Mouse (Mus musculus) kidney, adult 2 months (tissue): ENCODE data around the gene Gm6370. TPM values are rescaled to one million over a fixed set of nuclear protein-coding genes. Genes with fewer than 3 reads are reported as not detected.
"Not testable (repeated sequence)": the region's sequence is repeated elsewhere in the genome, so short reads cannot be mapped to it uniquely, and the experiment has no call there.

Experiments used
- DNase-seq: peaks from one replicate; pipeline ENCODE4 v3.0.0; 2021
- H3K27ac ChIP-seq: fragments of 200-500 bp; 2 replicates; pipeline ENCODE4 v1.5.1; 2012; ENCODE audit warnings: low read depth, low read length, control low read depth, inconsistent platforms; ENCODE audit not compliant: insufficient read depth
- H3K27me3 ChIP-seq: fragments of 200-500 bp; replicated peaks from 2 replicates; pipeline ENCODE4 v1.6.1; 2012; ENCODE audit warnings: mild to moderate bottlenecking, moderate library complexity, low read length, inconsistent platforms; ENCODE audit not compliant: control insufficient read depth, insufficient read depth
- H3K36me3 ChIP-seq: fragments of 200-500 bp; 2 replicates; pipeline ENCODE4 v1.6.1; 2012; ENCODE audit warnings: mild to moderate bottlenecking, moderate library complexity, low read length, inconsistent platforms; ENCODE audit not compliant: control insufficient read depth, insufficient read depth
- H3K4me1 ChIP-seq: fragments of 200-500 bp; 2 replicates; pipeline ENCODE4 v1.6.1; 2011; ENCODE audit warnings: low read length; ENCODE audit not compliant: control insufficient read depth, insufficient read depth
- H3K4me3 ChIP-seq: fragments of 200-500 bp; 2 replicates; pipeline ENCODE4 v1.5.1; 2011; ENCODE audit warnings: mild to moderate bottlenecking, low read depth, low read length, control low read depth; ENCODE audit not compliant: insufficient read depth
- CTCF ChIP-seq: fragments of 200-500 bp; conservative IDR thresholded peaks from 2 replicates; pipeline ENCODE4 v1.5.1; 2011; ENCODE audit warnings: low read depth, mild to moderate bottlenecking, control low read depth, low read length, moderate library complexity, mixed read lengths; ENCODE audit not compliant: insufficient read depth, insufficient read length
- POLR2A ChIP-seq: fragments of 200-500 bp; IDR thresholded peaks from one replicate; pipeline ENCODE4 v1.6.1; 2011; ENCODE audit warnings: low read depth, low read length, control low read depth
- WGBS: fragments of 180-500 bp; shearing (Covaris S2); methylation state at CpG from one replicate; pipeline ENCODE4 v1.1.7; 2018; 5-methylcytosine and 5-hydroxymethylcytosine counted together
- polyA plus RNA-seq: library from polyadenylated mRNA; depleted of rRNA; stranded (reverse); fragments of >200 nt; gene quantifications from 2 replicates; pipeline ENCODE4 v1.2.3, GENCODE M21; 2012

Gene Gm6370
- polyA plus RNA-seq, 1 experiment, result not detected

- Histone ChIP-seq H3K27me3 (no peaks in the 10 kb centered on the region), H3K4me3 (no peak overlapping the region), H3K27ac (no peak overlapping the region), H3K36me3 (no peaks in the 10 kb centered on the region), H3K4me1 (no peaks in the 10 kb centered on the region)
- DNase-seq, result no peak
- no peak for TF ChIP-seq CTCF
- TF ChIP-seq POLR2A, result no peak
- WGBS, result 81% methylated on average over 9 of the region's 9 CpGs
These were observed 22.9 kb upstream of the Gm6370 start for GRCm38 (mm10) chr5:146468311-146468710.

DNA sequence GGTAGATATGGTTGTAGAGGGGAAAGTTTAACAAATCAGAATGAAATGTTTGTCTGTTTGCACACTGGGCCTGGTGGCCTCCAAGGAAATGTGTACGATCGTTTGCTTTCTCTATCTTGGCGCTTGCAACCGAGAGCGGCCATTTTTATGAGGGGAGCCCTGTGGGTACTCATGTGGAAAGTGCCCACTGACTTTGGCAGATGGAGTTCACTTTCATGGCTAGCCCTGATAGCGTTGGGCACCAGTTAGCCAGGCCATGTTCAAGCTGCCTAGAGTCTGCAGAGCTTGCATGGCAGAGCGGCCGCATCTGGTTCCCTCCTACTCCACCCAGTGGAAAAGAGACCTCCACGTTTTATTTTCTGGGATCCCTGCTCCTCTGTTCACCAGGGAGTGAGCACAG lies 20.3 kb upstream of the Gm6370 start:
- WGBS, result 74% methylated on average over 9 of the region's 9 CpGs
- Histone ChIP-seq H3K27ac (peak overlapping the region; percentile 12; the same call in 1 of the 2 replicates), H3K4me1 (no peaks in the 10 kb centered on the region), H3K27me3 (no peaks in the 10 kb centered on the region), H3K36me3 (no peaks in the 10 kb centered on the region), H3K4me3 (no peak overlapping the region)
- TF ChIP-seq CTCF, result no peak
- no peak for TF ChIP-seq POLR2A
- DNase-seq, result no peak

DNA sequence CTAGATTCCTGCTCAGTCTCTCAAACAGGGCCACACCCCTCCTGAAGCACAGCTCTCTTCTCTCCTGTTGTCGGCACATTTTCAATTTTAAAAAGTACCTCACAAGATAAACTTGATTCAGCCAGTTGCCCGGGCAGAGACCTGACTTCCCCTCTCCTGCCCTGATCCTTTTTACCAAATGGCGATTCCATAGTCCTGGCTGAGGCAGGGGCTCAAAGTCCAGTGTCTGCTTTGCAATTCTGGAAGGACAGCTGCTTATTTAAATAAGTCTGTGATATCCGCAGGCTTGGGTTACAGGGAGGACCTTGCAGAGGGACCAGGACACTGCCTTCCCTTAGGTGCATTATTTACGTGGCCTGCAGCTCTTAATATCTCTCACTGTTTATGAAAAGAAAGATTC lies 19.9 kb upstream of the Gm6370 start:
- H3K27ac ChIP-seq, result no peak overlapping the region
- H3K4me1 ChIP-seq, result no peaks in the 10 kb centered on the region
- TF ChIP-seq CTCF, result no peak
- no peak for TF ChIP-seq POLR2A
- no peaks in the 10 kb centered on the region for H3K36me3 ChIP-seq
- no peaks in the 10 kb centered on the region for H3K27me3 ChIP-seq
- whole genome bisulfite sequencing, result 58% methylated on average over 5 of the region's 5 CpGs
- DNase-seq, result peak; percentile 47
- H3K4me3 ChIP-seq, result no peak overlapping the region

- H3K36me3 ChIP-seq, result no peaks in the 10 kb centered on the region
- no peaks in the 10 kb centered on the region for H3K4me1 ChIP-seq
- no peak for TF ChIP-seq POLR2A
- no peak for TF ChIP-seq CTCF
- no peak overlapping the region for H3K27ac ChIP-seq
- DNase-seq, result no peak
- no peak overlapping the region for H3K4me3 ChIP-seq
- H3K27me3 ChIP-seq, result no peaks in the 10 kb centered on the region
- 88% methylated on average over 12 of the region's 12 CpGs for WGBS
These were observed 19.3 kb upstream of the Gm6370 start for GRCm38 (mm10) chr5:146471821-146472220.

- H3K27ac ChIP-seq, H3K36me3 ChIP-seq, H3K4me1 ChIP-seq, H3K4me3 ChIP-seq, H3K27me3 ChIP-seq: not testable (repeated sequence)
- DNase-seq, result peak; percentile 45
- peak; percentile 42 for TF ChIP-seq CTCF
- 6% methylated on average over 4 of the region's 4 CpGs for WGBS
These were observed 11.6 kb upstream of the Gm6370 start for GRCm38 (mm10) chr5:146479564-146479963.

DNA sequence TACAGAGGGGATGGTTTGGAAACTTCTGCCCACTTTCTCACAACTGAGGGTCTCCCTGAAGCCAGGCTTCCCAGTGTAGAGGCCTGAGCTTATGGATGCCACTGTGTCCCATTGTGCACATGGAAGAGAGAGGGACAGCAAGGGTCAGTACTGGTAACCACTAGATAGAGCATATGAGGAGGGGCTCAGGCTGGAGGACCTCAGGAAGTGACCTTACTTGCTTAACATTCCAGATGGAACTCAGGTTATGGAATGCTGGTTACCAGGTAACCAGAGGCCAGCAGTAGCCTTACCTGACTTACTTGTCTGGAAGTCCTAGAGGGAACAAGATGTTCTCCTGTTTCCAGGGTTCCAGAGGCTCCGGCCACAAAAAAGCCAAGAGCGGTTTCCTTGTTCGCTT lies 9.5 kb upstream of the Gm6370 start, which contains the start of gene Gm6408:
Gene Gm6408, plus strand, starts transcription at position 301 of the 400 bp plus-strand sequence.
- H3K4me3 ChIP-seq, H3K27me3 ChIP-seq, H3K27ac ChIP-seq, H3K36me3 ChIP-seq, DNase-seq, H3K4me1 ChIP-seq: not testable (repeated sequence)
- 71% methylated on average over 3 of the region's 3 CpGs for WGBS

GRCm38 (mm10) chr5:146488959-146489358 lies 2.2 kb upstream of the Gm6370 start:
- not testable (repeated sequence) for H3K4me1 ChIP-seq, H3K27ac ChIP-seq, H3K27me3 ChIP-seq, H3K36me3 ChIP-seq, H3K4me3 ChIP-seq
- peak; percentile 39 for DNase-seq
- TF ChIP-seq CTCF, result 0 out of 2 replicates have a peak, but pooled peaks have one; percentile 4
- WGBS, result 11% methylated on average over 3 of the region's 4 CpGs

- no CpG with 5 or more reads among the region's 5 CpGs for WGBS
- H3K27ac ChIP-seq, result not testable (repeated sequence)
These were observed 10.9 kb downstream of the Gm6370 start, which contains the start of gene 4930449I24Rik for GRCm38 (mm10) chr5:146502099-146502498. 4930449I24Rik (plus strand) TSS chr5:146502399.

GRCm38 (mm10) chr5:146513823-146514222 lies 22.7 kb downstream of the Gm6370 start, which contains the start of gene Gm3402:
Gm3402 (plus strand) TSS chr5:146514123.
- not testable (repeated sequence) for H3K27me3 ChIP-seq, DNase-seq, H3K4me3 ChIP-seq, H3K27ac ChIP-seq, H3K4me1 ChIP-seq, H3K36me3 ChIP-seq
- 88% methylated on average over 1 of the region's 5 CpGs for WGBS

More at GRCm38 (mm10) chr5:146502099-146502498, 10.9 kb downstream of the Gm6370 start, which contains the start of gene 4930449I24Rik:
- H3K36me3 ChIP-seq, H3K4me1 ChIP-seq, H3K27me3 ChIP-seq, H3K4me3 ChIP-seq, DNase-seq: not testable (repeated sequence)

GRCm38 (mm10) chr5:146525501-146525900 lies 34.3 kb downstream of the Gm6370 start, which contains the start of gene Gm3404:
Gm3404 (plus strand) TSS chr5:146525801.
- H3K36me3 ChIP-seq, H3K4me1 ChIP-seq, H3K4me3 ChIP-seq, DNase-seq, H3K27ac ChIP-seq, H3K27me3 ChIP-seq: not testable (repeated sequence)
- WGBS, result 96% methylated on average over 3 of the region's 3 CpGs

- not testable (repeated sequence) for H3K27me3 ChIP-seq, H3K4me1 ChIP-seq, H3K4me3 ChIP-seq, DNase-seq, H3K36me3 ChIP-seq, H3K27ac ChIP-seq
- 84% methylated on average over 3 of the region's 3 CpGs for WGBS
These were observed 46.2 kb downstream of the Gm6370 start, which contains the start of gene Gm3409 for GRCm38 (mm10) chr5:146537347-146537746. Gm3409 (plus strand) TSS chr5:146537647.
